Comparison of ENCODE assay signal across 8 mouse cellular contexts in genomic region chr11:118246724-118247123, GRCm38 (mm10). TPM values are rescaled to one million over a fixed set of nuclear protein-coding genes. Genes with fewer than 3 reads are reported as not detected.
DNase-seq lines count a peak whose midpoint lies in the region; ATAC-seq and TF ChIP-seq lines count a peak whose summit lies in the region.

No protein-coding gene starts in this region.

- H3K4me3 ChIP-seq in testis, adult 2 months (ENCODE audit: control insufficient read depth, low read depth, low read length) = peak overlapping the region; percentile 96
- H3K4me3 ChIP-seq in limb, embryonic 15.5 days = peak overlapping the region; percentile 84
- peak overlapping the region; percentile 91 for H3K4me3 ChIP-seq in stomach, embryonic 16.5 days (replicated peaks; ENCODE audit: low read length)

- H3K27me3 ChIP-seq in testis, adult 2 months (ENCODE audit: control insufficient read depth, insufficient read depth, low read length) = no peaks in the 10 kb centered on the region
- no peaks in the 10 kb centered on the region for H3K27me3 ChIP-seq in limb, embryonic 15.5 days
- no peaks in the 10 kb centered on the region for H3K27me3 ChIP-seq in stomach, embryonic 16.5 days (ENCODE audit: control insufficient read depth, insufficient read depth, low read length)

- H3K4me1 ChIP-seq in testis, adult 2 months (ENCODE audit: control insufficient read depth, insufficient read depth, low read length) = peaks cover 10% of the 10 kb centered on the region
- H3K4me1 ChIP-seq in limb, embryonic 15.5 days = peaks cover 34% of the 10 kb centered on the region
- peaks cover 36% of the 10 kb centered on the region for H3K4me1 ChIP-seq in stomach, embryonic 16.5 days (ENCODE audit: control insufficient read depth, insufficient read depth, low read length)

- no peak for TF ChIP-seq CTCF in testis, adult 2 months (IDR thresholded peaks at IDR 0.05; ENCODE audit: control insufficient read depth, insufficient read depth, insufficient replicate concordance, low read depth, low read length)

- peak overlapping the region; percentile 77; the same call in 1 of the 2 replicates for H3K9ac ChIP-seq in limb, embryonic 15.5 days
- H3K9ac ChIP-seq in stomach, embryonic 16.5 days (ENCODE audit: low read length) = peak overlapping the region; percentile 95

- H3K9me3 ChIP-seq in limb, embryonic 15.5 days = no peaks in the 10 kb centered on the region
- no peaks in the 10 kb centered on the region for H3K9me3 ChIP-seq in stomach, embryonic 16.5 days (replicated peaks; ENCODE audit: control insufficient read depth, low read length)

- H3K27ac ChIP-seq in testis, adult 2 months (ENCODE audit: control insufficient read depth, insufficient read depth, low read depth, low read length) = no peak overlapping the region
- no peak overlapping the region for H3K27ac ChIP-seq in limb, embryonic 15.5 days
- H3K27ac ChIP-seq in stomach, embryonic 16.5 days (ENCODE audit: low read length) = peak overlapping the region; percentile 85

- intact Hi-C loops in left cerebral cortex, postnatal 10 days (cut with DNase I) = no loop called here

- no peak for ATAC-seq in cerebellum, adult (ENCODE audit: insufficient number of reproducible peaks, low FRiP score, low TSS enrichment)
- no peak for ATAC-seq in limb, embryonic 15.5 days (ENCODE audit: insufficient number of reproducible peaks, low FRiP score, low TSS enrichment, low read depth)
- ATAC-seq in stomach, embryonic 16.5 days (ENCODE audit: insufficient read depth, low FRiP score) = no peak

- no peaks in the 10 kb centered on the region for H3K36me3 ChIP-seq in testis, adult 2 months (ENCODE audit: control insufficient read depth, insufficient read depth, low read length)
- H3K36me3 ChIP-seq in limb, embryonic 15.5 days = no peaks in the 10 kb centered on the region
- H3K36me3 ChIP-seq in stomach, embryonic 16.5 days (ENCODE audit: control insufficient read depth, insufficient read depth, low read length) = no peaks in the 10 kb centered on the region

- no peak for TF ChIP-seq POLR2A in testis, adult 2 months (IDR thresholded peaks at IDR 0.05; ENCODE audit: control insufficient read depth, low read depth, low read length)

- WGBS in limb, embryonic 15.5 days = 49% methylated on average over 5 of the region's 5 CpGs
- 54% methylated on average over 5 of the region's 5 CpGs for WGBS in stomach, embryonic 16.5 days

- peak overlapping the region; percentile 77 for H3K4me2 ChIP-seq in limb, embryonic 15.5 days
- H3K4me2 ChIP-seq in stomach, embryonic 16.5 days (ENCODE audit: low read depth, low read length) = peak overlapping the region; percentile 79

- peak; percentile 43 for DNase-seq in cerebellum, adult 9-11 months
- DNase-seq in testis, postnatal 14 days (ENCODE audit: low spot score) = no peak
- DNase-seq in left cerebral cortex, postnatal 10 days (ENCODE audit: extremely low spot score in 1 of 2, low spot score in 2 of 2) = no peak
- DNase-seq in gastrocnemius, postnatal 25 days = no peak

RNA-seq across cellular contexts. Expression of gene Cyth1, which starts 1.7 kb away (rescaled TPM):
- polyA plus RNA-seq in testis, adult 2 months (2012; rRNA removed) = 31.8 and 31.9 TPM in 2 replicates
- polyA plus RNA-seq in limb, embryonic 15.5 days (2015; fragmentation: Nextera tagmentation; extraction: Ambion mirVana) = 16.1 and 16.2 TPM in 2 replicates
- 10.6 and 12.2 TPM in 2 replicates for polyA plus RNA-seq in stomach, embryonic 16.5 days (2015; fragmentation: Nextera tagmentation; extraction: Ambion mirVana)
- total RNA-seq in left cerebral cortex, postnatal 10 days (2021) = 10 to 100 TPM; 64.2 to 66.8 TPM
- 10 to 100 TPM; 30.0 to 32.3 TPM for total RNA-seq in gastrocnemius, postnatal 25 days (2021)

RNA-seq across cellular contexts. Expression of gene Usp36, which starts 43.3 kb away (rescaled TPM):
- 3.7 and 3.9 TPM in 2 replicates for polyA plus RNA-seq in testis, adult 2 months (2012; rRNA removed)
- polyA plus RNA-seq in limb, embryonic 15.5 days (2015; fragmentation: Nextera tagmentation; extraction: Ambion mirVana) = 21.0 and 21.3 TPM in 2 replicates
- 18.0 and 18.2 TPM in 2 replicates for polyA plus RNA-seq in stomach, embryonic 16.5 days (2015; fragmentation: Nextera tagmentation; extraction: Ambion mirVana)
- total RNA-seq in left cerebral cortex, postnatal 10 days (2021) = 10 to 100 TPM; 24.9 to 27.4 TPM
- 10 to 100 TPM; 11.9 to 12.8 TPM for total RNA-seq in gastrocnemius, postnatal 25 days (2021)
